In genomic region chr13:105279397-105280018, GRCm38 (mm10) we compare ENCODE assay signal across 29 mouse cellular contexts. TPM values are rescaled to one million over a fixed set of nuclear protein-coding genes. Genes with fewer than 3 reads are reported as not detected.
DNase-seq lines count a peak whose midpoint lies in the region; ATAC-seq and TF ChIP-seq lines count a peak whose summit lies in the region.
"Had no signal": no experiment of that assay in that cellular context is flagged by ENCODE, and none has a peak within 500 bp of the region (broad histone marks: within the 10 kb centered on the region; RNA-seq: fewer than 3 reads in every experiment).

No protein-coding gene starts in this region.

- no peak for ATAC-seq in megakaryocyte, adult 5-6 weeks (ENCODE audit: poor library complexity, severe bottlenecking)
- peak; percentile 27; the same call in 1 of the 2 replicates for ATAC-seq in forebrain, embryonic 13.5 days
- ATAC-seq in megakaryocyte progenitor cell, adult 5-6 weeks (replicated peaks; ENCODE audit: poor library complexity) = peak; percentile 88
- ATAC-seq: hindbrain, embryonic 16.5 days; midbrain, embryonic 15.5 days; Patski had no signal

- no peaks in the 10 kb centered on the region for H3K27me3 ChIP-seq in megakaryocyte, embryonic 14.5 days (replicated peaks)
- no peaks in the 10 kb centered on the region for H3K27me3 ChIP-seq in forebrain, embryonic 13.5 days
- H3K27me3 ChIP-seq: embryonic facial prominence, embryonic 12.5 days; limb, embryonic 15.5 days; liver, embryonic 15.5 days; midbrain, embryonic 15.5 days; neural tube, embryonic 15.5 days; Patski had no signal

- no peak overlapping the region; the same call in 1 of the 2 replicates for H3K27ac ChIP-seq in forebrain, embryonic 13.5 days
- no peak overlapping the region for H3K27ac ChIP-seq in left cerebral cortex, adult 2 months
- H3K27ac ChIP-seq: embryonic facial prominence, embryonic 12.5 days; layer of hippocampus, adult 2 months; limb, embryonic 10.5 days; limb, embryonic 15.5 days; liver, embryonic 15.5 days; midbrain, embryonic 10.5 days; midbrain, embryonic 15.5 days; neural tube, embryonic 15.5 days had no signal

- H3K9me3 ChIP-seq in megakaryocyte, embryonic 14.5 days = no peaks in the 10 kb centered on the region
- H3K9me3 ChIP-seq in forebrain, embryonic 13.5 days (replicated peaks) = no peaks in the 10 kb centered on the region
- H3K9me3 ChIP-seq: embryonic facial prominence, embryonic 12.5 days; G1E; limb, embryonic 10.5 days; limb, embryonic 15.5 days; liver, embryonic 15.5 days; midbrain, embryonic 10.5 days; midbrain, embryonic 15.5 days; neural tube, embryonic 15.5 days had no signal

- peak overlapping the region; percentile 7 for H3K4me3 ChIP-seq in megakaryocyte, embryonic 14.5 days (replicated peaks)
- no peak overlapping the region for H3K4me3 ChIP-seq in forebrain, embryonic 13.5 days
- no peak overlapping the region for H3K4me3 ChIP-seq in left cerebral cortex, adult 2 months
- H3K4me3 ChIP-seq: embryonic facial prominence, embryonic 12.5 days; layer of hippocampus, adult 2 months; limb, embryonic 10.5 days; limb, embryonic 15.5 days; liver, embryonic 15.5 days; midbrain, embryonic 10.5 days; midbrain, embryonic 15.5 days; neural tube, embryonic 15.5 days had no signal

- intact Hi-C loops in left cerebral cortex, adult 2 months (cut with DNase I) = no loop called here

- no peak overlapping the region for H3K9ac ChIP-seq in forebrain, embryonic 13.5 days
- H3K9ac ChIP-seq: embryonic facial prominence, embryonic 12.5 days; limb, embryonic 15.5 days; liver, embryonic 15.5 days; midbrain, embryonic 15.5 days; neural tube, embryonic 15.5 days had no signal

- no peak overlapping the region for H3K4me2 ChIP-seq in forebrain, embryonic 13.5 days
- H3K4me2 ChIP-seq: embryonic facial prominence, embryonic 12.5 days; limb, embryonic 15.5 days; liver, embryonic 15.5 days; midbrain, embryonic 15.5 days; neural tube, embryonic 15.5 days had no signal

- DNase-seq in brain, adult 2 months (ENCODE audit: low read depth, low spot score) = peak; percentile 53
- DNase-seq in right cerebral cortex, postnatal 36 days (ENCODE audit: low spot score in 2 of 2) = no peak
- DNase-seq in right cerebral cortex, postnatal 10 days (ENCODE audit: low spot score in 2 of 2) = no peak
- no peak for DNase-seq in left cerebral cortex, adult 2 months (ENCODE audit: extremely low spot score in 1 of 2, low spot score in 2 of 2)
- DNase-seq: adrenal gland, postnatal 14 days; cerebellum, adult 8-10 months; cerebellum, postnatal 25 days; gastrocnemius, postnatal 10 days; heart, postnatal 14 days; kidney, adult 18-20 months; kidney, postnatal 36 days; lung, postnatal 36 days; right cerebral cortex, adult 18-20 months had no signal

- H3K36me3 ChIP-seq in megakaryocyte, embryonic 14.5 days (replicated peaks; ENCODE audit: low read length) = peaks cover 37% of the 10 kb centered on the region
- no peaks in the 10 kb centered on the region for H3K36me3 ChIP-seq in forebrain, embryonic 13.5 days (ENCODE audit: poor library complexity, severe bottlenecking)
- H3K36me3 ChIP-seq: embryonic facial prominence, embryonic 12.5 days; G1E; limb, embryonic 10.5 days; limb, embryonic 15.5 days; liver, embryonic 15.5 days; midbrain, embryonic 10.5 days; midbrain, embryonic 15.5 days; neural tube, embryonic 15.5 days had no signal

- TF ChIP-seq CTCF in left cerebral cortex, adult 2 months (IDR thresholded peaks at IDR 0.05) = no peak

- WGBS in forebrain, embryonic 13.5 days = 15% methylated on average over 8 of the region's 8 CpGs

- peaks cover 52% of the 10 kb centered on the region for H3K4me1 ChIP-seq in megakaryocyte, embryonic 14.5 days
- H3K4me1 ChIP-seq in forebrain, embryonic 13.5 days = peaks cover 10% of the 10 kb centered on the region; the same call in 1 of the 2 replicates
- H3K4me1 ChIP-seq: embryonic facial prominence, embryonic 12.5 days; limb, embryonic 10.5 days; limb, embryonic 15.5 days; liver, embryonic 15.5 days; midbrain, embryonic 15.5 days; neural tube, embryonic 15.5 days had no signal

RNA-seq across cellular contexts. Expression of gene Rnf180, which starts 15.1 kb away (rescaled TPM):
- polyA plus RNA-seq in megakaryocyte, embryonic 14.5 days (2012; ENCODE audit: insufficient read depth, low replicate concordance) = 2.7 and 7.8 TPM in 2 replicates
- total RNA-seq in megakaryocyte, adult 5-6 weeks (2015) = 0.21 and 0.71 TPM in 2 replicates
- total RNA-seq in megakaryocyte, adult 5-6 weeks (2017) = 0.37 TPM in 1 of 2 replicates, not detected in the other
- polyA plus RNA-seq in forebrain, embryonic 13.5 days (2015; fragmentation: Nextera tagmentation; extraction: Ambion mirVana) = 25.5 and 26.4 TPM in 2 replicates
- total RNA-seq in megakaryocyte progenitor cell, adult 5-6 weeks (2015) = 3.2 and 3.9 TPM in 2 replicates
- 1.8 and 2.0 TPM in 2 replicates for total RNA-seq in megakaryocyte progenitor cell, adult 5-6 weeks (2017)
- 10 to 100 TPM; 18.6 to 19.9 TPM for total RNA-seq in left cerebral cortex, adult 2 months (2021)
- polyA plus RNA-seq: C2C12, G1E had no signal
